Mouse (Mus musculus): ENCODE measurements around the gene Dmrta1. TPM values are rescaled to one million over a fixed set of nuclear protein-coding genes. Genes with fewer than 3 reads are reported as not detected.
A peak's percentile ranks its signal among the peaks of the same experiment; 100 is the strongest.

Gene Dmrta1
- polyA plus RNA-seq (2015; fragmentation: Nextera tagmentation; extraction: Ambion mirVana), result 0.20 and 0.42 TPM in 2 replicates

DNA sequence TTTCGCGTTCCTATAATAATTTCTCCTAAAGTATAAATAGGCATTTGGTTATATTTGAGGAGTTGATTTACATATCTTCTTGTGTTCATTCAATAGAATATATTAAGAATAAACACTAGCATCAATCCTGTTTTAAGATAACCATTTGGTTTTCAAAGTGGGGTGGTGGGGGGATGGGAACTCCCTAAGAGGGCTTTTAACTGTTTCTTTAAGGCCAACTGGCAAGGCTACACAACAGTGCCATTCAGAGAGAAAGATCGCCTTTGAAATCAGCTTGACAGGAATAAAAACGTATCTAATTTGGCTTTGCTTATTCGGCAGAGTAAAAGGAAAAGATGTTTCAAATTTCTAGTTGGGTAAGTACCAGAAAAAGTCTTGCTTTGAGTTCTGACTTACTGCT, at the start of gene Dmrta1:
Gene Dmrta1 (plus strand): TSS at position 242 of the 400 bp plus-strand sequence.
- H3K4me1 ChIP-seq (ENCODE audit: control insufficient read depth, insufficient read depth, low read length), result no peaks in the 10 kb centered on the region
- no peaks in the 10 kb centered on the region for H3K36me3 ChIP-seq (ENCODE audit: control insufficient read depth, insufficient read depth, low read length)
- no peak within 1 kb of the TSS for H3K27ac ChIP-seq (ENCODE audit: low read length)
- no peaks in the 10 kb centered on the region for H3K9me3 ChIP-seq (replicated peaks; ENCODE audit: control insufficient read depth, low read length, poor library complexity, severe bottlenecking)
- H3K9ac ChIP-seq (ENCODE audit: low read depth, low read length), result no peak within 1 kb of the TSS
- no peaks in the 10 kb centered on the region for H3K27me3 ChIP-seq (ENCODE audit: control insufficient read depth, insufficient read depth, low read depth, low read length)
- WGBS, result 39% methylated on average over 5 of the region's 5 CpGs
- no peak for ATAC-seq
- H3K4me2 ChIP-seq (ENCODE audit: low read length), result no peak within 1 kb of the TSS
- no peak within 1 kb of the TSS for H3K4me3 ChIP-seq (ENCODE audit: low read depth, low read length)

DNA sequence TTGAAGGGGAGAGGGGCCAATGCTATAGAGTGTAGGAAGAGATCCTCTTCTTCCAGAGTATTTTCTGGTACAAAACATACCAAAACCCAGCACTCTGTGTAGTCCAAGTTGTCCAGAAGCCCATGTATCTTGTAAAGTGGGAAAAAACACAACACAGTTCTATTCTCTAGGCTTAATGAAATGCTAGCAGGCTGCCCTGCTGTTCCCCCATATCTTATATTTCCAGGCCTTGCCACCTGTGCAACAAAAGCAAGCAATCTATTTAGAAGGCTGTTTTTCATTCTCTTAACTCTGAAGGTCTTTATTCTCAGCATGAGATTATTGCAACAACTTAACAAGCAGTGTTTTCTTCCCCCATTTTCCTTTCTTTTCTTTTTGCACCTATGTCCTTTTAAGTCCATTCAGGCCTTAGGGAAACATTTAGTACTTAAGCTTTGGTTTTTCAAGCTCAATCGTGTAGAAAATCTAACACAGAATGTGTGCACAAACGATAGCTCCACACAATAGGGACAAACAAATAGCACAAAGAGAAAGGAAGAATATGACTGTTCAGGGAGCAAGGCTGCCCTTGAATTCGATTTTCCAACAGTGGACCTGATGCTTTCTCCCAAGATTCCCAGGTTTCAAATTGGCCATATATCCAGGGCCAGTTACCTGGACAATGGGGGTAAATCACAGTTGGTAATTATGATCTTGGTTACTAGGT, 48.7 kb upstream of the Dmrta1 start:
- Histone ChIP-seq H3K9me3 (replicated peaks; ENCODE audit: control insufficient read depth, low read length, poor library complexity, severe bottlenecking) (no peaks in the 10 kb centered on the region), H3K27me3 (ENCODE audit: control insufficient read depth, insufficient read depth, low read depth, low read length) (no peaks in the 10 kb centered on the region), H3K9ac (ENCODE audit: low read depth, low read length) (no peak overlapping the region), H3K4me2 (ENCODE audit: low read length) (no peak overlapping the region), H3K36me3 (ENCODE audit: control insufficient read depth, insufficient read depth, low read length) (no peaks in the 10 kb centered on the region), H3K4me3 (ENCODE audit: low read depth, low read length) (no peak overlapping the region), H3K27ac (ENCODE audit: low read length) (no peak overlapping the region), H3K4me1 (ENCODE audit: control insufficient read depth, insufficient read depth, low read length) (no peaks in the 10 kb centered on the region)
- no peak for ATAC-seq
- 7% methylated on average over 3 of the region's 3 CpGs for WGBS

DNA sequence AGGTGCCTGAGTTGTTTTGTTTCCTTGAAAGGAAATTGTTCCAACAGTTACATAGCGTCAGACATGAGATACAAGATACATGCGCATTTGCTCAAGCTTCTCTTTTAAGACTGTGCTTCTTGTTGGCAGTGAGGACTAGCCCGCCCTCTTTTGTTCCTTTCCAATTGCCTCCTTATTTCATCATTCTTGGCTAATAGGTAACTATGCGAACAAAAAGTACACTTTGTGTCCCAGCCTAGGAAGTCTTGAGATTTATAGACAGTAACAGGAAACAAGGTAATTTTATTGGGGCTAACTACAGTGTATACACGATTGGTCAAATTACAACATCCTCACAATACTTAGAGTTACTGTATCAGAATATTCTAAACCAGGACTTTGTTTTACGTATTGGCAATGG, 47.7 kb upstream of the Dmrta1 start:
- no peak overlapping the region for H3K9ac ChIP-seq (ENCODE audit: low read depth, low read length)
- no peak overlapping the region for H3K4me2 ChIP-seq (ENCODE audit: low read length)
- H3K4me1 ChIP-seq (ENCODE audit: control insufficient read depth, insufficient read depth, low read length), result no peaks in the 10 kb centered on the region
- H3K4me3 ChIP-seq (ENCODE audit: low read depth, low read length), result no peak overlapping the region
- no peaks in the 10 kb centered on the region for H3K36me3 ChIP-seq (ENCODE audit: control insufficient read depth, insufficient read depth, low read length)
- no peak overlapping the region for H3K27ac ChIP-seq (ENCODE audit: low read length)
- no peaks in the 10 kb centered on the region for H3K9me3 ChIP-seq (replicated peaks; ENCODE audit: control insufficient read depth, low read length, poor library complexity, severe bottlenecking)
- WGBS, result 82% methylated on average over 6 of the region's 6 CpGs
- no peak for ATAC-seq
- no peaks in the 10 kb centered on the region for H3K27me3 ChIP-seq (ENCODE audit: control insufficient read depth, insufficient read depth, low read depth, low read length)

DNA sequence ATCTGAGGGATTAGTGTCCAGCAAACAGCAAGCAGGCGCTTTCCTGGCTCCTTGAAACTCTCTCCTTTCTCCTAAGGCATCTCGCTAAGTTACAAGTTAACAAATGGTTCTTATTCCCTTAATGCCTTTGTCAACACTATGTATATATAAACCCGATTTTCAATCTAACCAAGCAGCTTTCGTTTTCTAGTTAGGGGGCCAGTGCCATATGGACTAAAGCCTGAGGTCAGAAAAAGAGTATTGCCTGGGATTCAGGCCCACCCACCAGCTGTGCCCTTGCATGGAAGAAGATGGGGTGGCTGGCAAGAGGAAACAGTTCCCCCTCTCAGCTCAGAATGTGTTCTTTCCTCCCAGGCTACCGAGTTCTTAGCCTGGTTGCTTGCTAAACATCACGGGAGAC, 40.6 kb upstream of the Dmrta1 start:
- no peak overlapping the region for H3K27ac ChIP-seq (ENCODE audit: low read length)
- 12% methylated on average over 6 of the region's 6 CpGs for WGBS

DNA sequence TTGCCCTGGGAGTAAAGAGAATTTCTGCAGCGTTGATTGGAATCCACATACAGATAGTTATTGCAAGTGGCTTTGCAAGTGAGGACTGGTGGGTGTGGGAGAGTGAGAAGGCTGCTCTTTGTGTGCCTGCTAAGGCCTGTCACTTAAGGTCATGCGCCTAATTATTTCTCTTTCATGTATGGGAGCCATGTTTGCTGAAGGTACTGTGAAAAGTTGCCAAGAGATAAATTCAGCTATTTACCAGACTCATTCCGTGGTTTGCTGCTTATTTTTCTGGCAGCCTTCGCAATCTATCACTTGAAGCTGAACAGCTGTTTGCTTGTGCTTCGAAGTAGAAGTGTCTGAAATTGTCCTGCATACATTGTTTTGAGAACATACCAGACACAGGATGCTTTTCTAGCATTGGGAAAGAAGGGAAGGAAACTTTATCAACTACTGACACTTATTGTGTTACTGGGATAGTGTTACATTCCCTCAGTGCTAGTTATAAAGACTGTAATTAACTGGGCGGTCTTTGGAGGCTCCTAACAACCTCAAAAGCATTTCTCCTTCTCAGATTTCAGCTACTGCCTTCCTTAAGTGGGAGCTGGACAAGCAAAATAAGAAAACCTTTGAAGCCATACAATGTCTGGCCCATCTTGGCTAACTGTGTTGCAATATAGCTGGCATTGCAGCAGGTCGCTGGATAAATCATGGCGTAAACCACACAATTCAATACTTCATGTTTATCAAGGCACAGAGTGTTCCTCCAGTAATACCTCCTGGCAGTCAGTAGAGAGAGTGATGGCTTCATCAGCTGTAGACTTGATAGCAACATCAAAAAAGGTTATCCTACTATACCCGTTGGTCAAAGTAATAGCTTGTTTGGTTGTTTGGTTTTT, 34.8 kb upstream of the Dmrta1 start:
- H3K4me2 ChIP-seq (ENCODE audit: low read length), result no peak overlapping the region
- H3K36me3 ChIP-seq (ENCODE audit: control insufficient read depth, insufficient read depth, low read length), result no peaks in the 10 kb centered on the region
- H3K4me1 ChIP-seq (ENCODE audit: control insufficient read depth, insufficient read depth, low read length), result no peaks in the 10 kb centered on the region
- H3K27ac ChIP-seq (ENCODE audit: low read length), result no peak overlapping the region
- H3K9ac ChIP-seq (ENCODE audit: low read depth, low read length), result no peak overlapping the region
- no peaks in the 10 kb centered on the region for H3K9me3 ChIP-seq (replicated peaks; ENCODE audit: control insufficient read depth, low read length, poor library complexity, severe bottlenecking)
- WGBS, result 69% methylated on average over 9 of the region's 9 CpGs
- H3K27me3 ChIP-seq (ENCODE audit: control insufficient read depth, insufficient read depth, low read depth, low read length), result no peaks in the 10 kb centered on the region
- no peak for ATAC-seq
- H3K4me3 ChIP-seq (ENCODE audit: low read depth, low read length), result no peak overlapping the region

More for the DNA sequence above, 40.6 kb upstream of the Dmrta1 start:
- Histone ChIP-seq H3K9ac (ENCODE audit: low read depth, low read length) (no peak overlapping the region), H3K27me3 (ENCODE audit: control insufficient read depth, insufficient read depth, low read depth, low read length) (no peaks in the 10 kb centered on the region), H3K36me3 (ENCODE audit: control insufficient read depth, insufficient read depth, low read length) (no peaks in the 10 kb centered on the region), H3K4me3 (ENCODE audit: low read depth, low read length) (no peak overlapping the region), H3K4me1 (ENCODE audit: control insufficient read depth, insufficient read depth, low read length) (no peaks in the 10 kb centered on the region; the same call in 1 of the 2 replicates), H3K9me3 (replicated peaks; ENCODE audit: control insufficient read depth, low read length, poor library complexity, severe bottlenecking) (no peaks in the 10 kb centered on the region), H3K4me2 (ENCODE audit: low read length) (no peak overlapping the region)
- ATAC-seq, result no peak

DNA sequence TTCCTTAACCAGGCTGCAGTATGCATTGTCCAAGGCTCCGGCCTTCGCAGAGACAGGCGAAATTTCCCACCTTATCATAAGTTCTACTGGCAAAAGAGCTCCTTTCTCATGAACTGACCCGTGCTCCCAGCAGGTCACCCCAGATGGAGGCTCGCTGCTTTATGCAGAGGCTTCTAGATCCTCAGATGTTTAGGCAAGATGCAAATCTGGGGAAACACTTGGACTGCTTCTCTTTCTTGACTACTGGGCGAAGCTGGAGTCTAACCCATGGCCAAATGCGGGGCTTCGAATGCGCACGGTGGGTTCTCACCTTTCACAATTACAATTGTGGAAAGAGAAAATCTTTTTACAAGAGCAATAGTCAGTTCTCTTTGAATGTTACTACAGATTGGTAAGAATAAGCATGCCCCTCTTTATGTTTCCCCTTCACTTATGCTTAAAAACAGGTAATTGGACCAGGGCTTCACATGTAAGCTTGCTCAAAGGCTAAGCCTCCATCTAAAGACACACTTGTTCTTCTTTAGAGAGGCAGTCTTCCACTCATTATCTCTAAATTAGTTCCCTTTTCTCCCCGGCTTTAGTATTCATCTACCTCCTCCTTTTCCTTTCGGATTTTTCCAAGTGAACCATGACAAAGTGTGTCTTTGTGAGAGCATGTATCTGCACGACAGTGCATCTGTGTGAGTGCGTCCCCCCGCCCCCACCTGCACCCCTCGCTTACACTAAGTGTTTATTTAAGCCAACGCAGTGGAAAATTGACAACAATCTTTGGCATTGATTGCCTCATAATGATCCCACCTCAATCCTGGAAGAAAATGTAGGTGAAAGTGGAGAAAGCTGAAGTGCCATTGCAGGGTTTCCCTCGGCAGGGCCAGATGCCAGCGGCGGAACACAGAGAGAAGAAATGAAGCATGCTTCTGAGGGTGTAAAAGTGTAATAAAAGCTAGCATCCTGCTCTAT, 28.6 kb upstream of the Dmrta1 start:
- 38% methylated on average over 20 of the region's 20 CpGs for WGBS
- Histone ChIP-seq H3K9me3 (replicated peaks; ENCODE audit: control insufficient read depth, low read length, poor library complexity, severe bottlenecking) (no peaks in the 10 kb centered on the region), H3K36me3 (ENCODE audit: control insufficient read depth, insufficient read depth, low read length) (no peaks in the 10 kb centered on the region), H3K4me2 (ENCODE audit: low read length) (peak overlapping the region; percentile 39), H3K27me3 (ENCODE audit: control insufficient read depth, insufficient read depth, low read depth, low read length) (no peaks in the 10 kb centered on the region), H3K4me3 (ENCODE audit: low read depth, low read length) (no peak overlapping the region), H3K4me1 (ENCODE audit: control insufficient read depth, insufficient read depth, low read length) (no peaks in the 10 kb centered on the region), H3K9ac (ENCODE audit: low read depth, low read length) (no peak overlapping the region; the same call in 1 of the 2 replicates), H3K27ac (ENCODE audit: low read length) (no peak overlapping the region)
- peak; percentile 39; the same call in 1 of the 2 replicates for ATAC-seq

DNA sequence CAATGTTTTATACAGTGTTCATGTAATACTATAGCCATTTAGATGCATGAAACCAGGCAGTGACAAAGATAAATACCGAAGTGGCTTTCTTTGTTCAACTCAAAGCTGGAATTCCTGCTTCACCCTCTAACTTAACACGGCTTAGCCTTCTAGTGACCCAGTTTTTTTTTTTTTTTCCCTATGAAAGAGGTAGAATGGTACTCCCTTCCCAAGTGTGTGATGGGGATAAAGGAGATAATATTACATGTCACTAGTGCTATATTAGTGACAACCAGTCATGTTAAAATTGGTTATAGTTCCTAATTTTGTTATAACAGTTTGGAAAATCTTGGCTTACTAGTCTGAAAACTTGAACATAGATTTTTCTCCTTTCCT, 27.9 kb upstream of the Dmrta1 start:
- H3K36me3 ChIP-seq (ENCODE audit: control insufficient read depth, insufficient read depth, low read length), result no peaks in the 10 kb centered on the region
- no peak for ATAC-seq
- no peaks in the 10 kb centered on the region for H3K27me3 ChIP-seq (ENCODE audit: control insufficient read depth, insufficient read depth, low read depth, low read length)
- H3K4me2 ChIP-seq (ENCODE audit: low read length), result peak overlapping the region; percentile 39
- WGBS, result 17% methylated on average over 2 of the region's 2 CpGs
- no peaks in the 10 kb centered on the region for H3K4me1 ChIP-seq (ENCODE audit: control insufficient read depth, insufficient read depth, low read length)
- H3K9ac ChIP-seq (ENCODE audit: low read depth, low read length), result no peak overlapping the region; the same call in 1 of the 2 replicates
- H3K27ac ChIP-seq (ENCODE audit: low read length), result no peak overlapping the region
- H3K9me3 ChIP-seq (replicated peaks; ENCODE audit: control insufficient read depth, low read length, poor library complexity, severe bottlenecking), result no peaks in the 10 kb centered on the region
- no peak overlapping the region for H3K4me3 ChIP-seq (ENCODE audit: low read depth, low read length)

DNA sequence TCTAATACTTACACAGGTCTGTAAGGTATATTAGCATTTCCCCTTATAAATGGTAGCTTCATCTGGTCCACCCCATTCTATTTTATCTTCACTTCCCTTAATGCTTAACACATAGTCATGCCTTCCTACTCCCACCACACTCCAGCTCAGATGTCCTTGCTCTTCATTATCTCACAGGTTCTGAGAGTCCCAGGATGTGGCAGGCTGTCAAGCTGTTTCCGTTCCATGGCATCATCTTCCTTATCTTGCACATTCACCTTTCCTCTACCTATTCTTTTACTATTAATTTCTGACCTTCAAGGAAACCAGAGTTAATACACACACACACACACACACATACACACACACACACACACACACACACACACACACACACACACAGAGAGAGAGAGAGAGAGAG, 27.5 kb upstream of the Dmrta1 start:
- WGBS, result 71% methylated on average over 1 of the region's 1 CpGs
- H3K4me2 ChIP-seq (ENCODE audit: low read length), result no peak overlapping the region
- H3K27ac ChIP-seq (ENCODE audit: low read length), result no peak overlapping the region
- no peaks in the 10 kb centered on the region for H3K27me3 ChIP-seq (ENCODE audit: control insufficient read depth, insufficient read depth, low read depth, low read length)
- no peaks in the 10 kb centered on the region for H3K4me1 ChIP-seq (ENCODE audit: control insufficient read depth, insufficient read depth, low read length)
- no peak for ATAC-seq
- no peak overlapping the region for H3K4me3 ChIP-seq (ENCODE audit: low read depth, low read length)
- no peaks in the 10 kb centered on the region for H3K9me3 ChIP-seq (replicated peaks; ENCODE audit: control insufficient read depth, low read length, poor library complexity, severe bottlenecking)
- H3K9ac ChIP-seq (ENCODE audit: low read depth, low read length), result no peak overlapping the region
- H3K36me3 ChIP-seq (ENCODE audit: control insufficient read depth, insufficient read depth, low read length), result no peaks in the 10 kb centered on the region

Data from midbrain, embryonic 16.5 days (tissue).